Mouse (Mus musculus) retina, embryonic 14.5 days (tissue): Measurements from ENCODE around the gene Taok2.
"Not testable (repeated sequence)": the region's sequence is repeated elsewhere in the genome, so short reads cannot be mapped to it uniquely, and the experiment has no call there.

Experiments
- DNase-seq: peaks from one replicate; pipeline ENCODE4 v3.0.0-alpha.2; 2015; ENCODE audit warnings: low spot score

Taok2 gene

DNA sequence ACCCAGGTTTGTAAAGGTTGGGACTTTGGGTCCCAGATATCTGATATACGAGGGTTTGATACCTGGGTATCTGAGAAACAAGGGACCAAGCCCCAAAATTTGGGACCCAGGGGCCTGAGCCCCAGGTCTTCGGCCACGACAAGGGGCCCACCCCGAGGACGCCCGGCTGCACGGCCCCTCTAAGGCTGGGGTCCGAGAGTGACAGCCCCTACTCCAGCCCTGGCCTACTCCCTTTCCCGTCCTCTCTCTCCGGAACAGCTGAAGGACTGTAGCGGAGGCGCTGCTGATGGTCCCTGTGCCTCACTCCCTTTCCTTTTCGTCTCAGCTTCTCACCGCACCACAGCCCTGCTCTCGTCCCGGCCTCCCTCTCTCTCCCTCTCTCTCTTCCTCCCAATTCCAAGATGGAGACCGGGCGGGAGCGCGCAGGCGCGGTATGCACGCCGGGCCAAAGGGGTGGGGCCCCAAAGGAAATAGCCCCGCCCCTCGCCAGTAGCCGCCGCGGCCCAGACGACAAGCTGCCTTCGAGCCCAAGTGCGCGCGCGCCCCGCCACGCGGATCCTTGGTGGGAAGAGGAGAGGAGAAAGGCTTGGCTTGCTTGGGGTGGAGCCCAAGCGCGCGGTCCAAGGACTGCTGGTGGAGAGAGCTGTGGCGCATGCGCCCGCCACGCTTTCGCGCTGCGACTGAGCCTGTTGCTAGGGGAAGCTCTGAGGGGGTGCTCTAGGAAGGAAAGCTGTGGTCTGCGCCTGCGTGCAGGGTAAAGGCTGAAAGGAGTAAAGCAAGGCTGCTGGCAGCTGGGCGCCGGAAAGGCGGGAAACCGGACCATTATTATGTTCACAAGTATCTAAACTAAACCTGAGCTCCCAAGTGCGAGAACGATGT is at the start of gene Taok2:
Gene Taok2, minus strand, starts transcription at position 418 of the 879 bp plus-strand sequence.
- peak; percentile 99 for DNase-seq

GRCm38 (mm10) chr7:126932652-126933051 is 48.1 kb upstream of the Taok2 start:
- DNase-seq, result no peak

DNA sequence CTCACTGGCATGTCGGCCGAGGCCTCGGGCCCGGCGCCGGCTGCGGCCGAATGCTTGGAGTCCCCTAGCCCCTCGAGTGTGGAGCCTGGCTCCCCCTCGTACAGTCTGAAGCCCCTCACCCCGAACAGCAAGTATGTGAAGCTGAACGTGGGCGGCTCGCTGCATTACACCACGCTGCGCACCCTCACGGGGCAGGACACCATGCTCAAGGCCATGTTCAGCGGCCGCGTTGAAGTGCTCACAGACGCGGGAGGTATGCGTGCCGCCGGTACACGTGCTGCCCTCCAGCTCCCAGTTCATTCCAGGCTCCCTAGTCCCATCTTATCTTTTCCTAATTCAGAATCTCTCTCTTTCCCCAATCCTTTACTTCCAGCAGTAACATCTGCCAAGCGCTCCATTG is 44.5 kb upstream of the Taok2 start:
- no peak for DNase-seq

DNA sequence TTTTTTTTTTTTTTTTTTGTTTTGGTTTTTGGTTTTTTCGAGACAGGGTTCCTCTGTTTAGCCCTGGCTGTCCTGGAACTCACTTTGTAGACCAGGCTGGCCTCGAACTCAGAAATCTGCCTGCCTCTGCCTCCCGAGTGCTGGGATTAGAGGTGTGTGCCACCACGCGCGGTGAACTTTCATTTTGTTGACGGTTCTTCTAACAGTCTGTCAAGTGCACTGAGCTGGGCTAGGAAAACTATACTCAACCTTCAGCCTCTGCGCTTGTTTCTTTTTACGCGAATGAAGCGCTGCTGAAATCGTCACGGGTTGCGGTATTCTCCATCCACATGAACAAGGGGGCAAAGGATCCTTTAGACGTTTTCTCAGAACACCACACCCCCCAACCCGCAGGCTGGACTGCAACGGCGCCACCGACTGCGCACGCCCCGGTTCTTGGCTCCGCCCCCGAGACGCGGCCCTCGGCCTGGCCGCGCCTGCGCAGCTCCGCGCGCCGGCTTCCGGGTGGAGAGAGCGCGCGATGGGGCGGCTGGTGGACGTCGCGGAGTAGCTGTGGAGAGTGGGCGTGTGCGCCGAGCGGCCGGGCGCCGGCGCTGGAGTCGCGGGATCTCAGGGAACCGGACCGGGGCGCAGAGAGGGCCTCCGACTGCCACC is 44.0 kb upstream of the Taok2 start, which contains the start of gene Kctd13:
Gene Kctd13, plus strand, starts transcription at position 496 of the 654 bp plus-strand sequence.
- DNase-seq, result peak; percentile 94

GRCm38 (mm10) chr7:126926299-126926698 is 41.8 kb upstream of the Taok2 start:
- no peak for DNase-seq

GRCm38 (mm10) chr7:126923999-126924398 is 39.5 kb upstream of the Taok2 start:
- DNase-seq, result no peak

DNA sequence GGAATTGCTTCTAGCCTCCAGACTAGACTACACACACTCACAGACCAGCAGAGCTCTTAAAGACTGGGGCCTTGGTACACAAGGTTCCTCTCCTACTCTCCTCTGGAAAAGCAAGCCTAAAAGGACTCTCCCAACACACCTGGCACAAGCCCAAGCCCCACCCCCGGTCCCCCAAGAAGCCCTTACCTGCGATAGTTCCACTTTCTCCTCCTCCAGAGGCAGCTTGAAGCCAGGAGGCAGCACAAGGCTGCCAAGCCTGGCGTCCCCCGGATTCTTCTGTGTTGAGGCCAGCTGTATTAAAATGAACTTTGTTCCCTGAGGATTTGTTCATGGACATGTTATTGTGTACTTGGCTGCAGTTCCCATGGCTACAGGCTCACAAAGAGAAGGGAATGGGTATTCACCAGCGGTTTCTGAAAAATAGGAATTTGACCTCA is 38.1 kb upstream of the Taok2 start, which contains the start of gene Tmem219:
Gene Tmem219, minus strand, starts transcription at position 294 of the 437 bp plus-strand sequence.
- peak; percentile 35 for DNase-seq

GRCm38 (mm10) chr7:126921563-126921962 is 37.1 kb upstream of the Taok2 start:
- DNase-seq, result no peak

GRCm38 (mm10) chr7:126919973-126920372 is 35.5 kb upstream of the Taok2 start:
- no peak for DNase-seq

- DNase-seq, result not testable (repeated sequence)
Measured at GRCm38 (mm10) chr7:126918356-126918755, 33.9 kb upstream of the Taok2 start.

DNA sequence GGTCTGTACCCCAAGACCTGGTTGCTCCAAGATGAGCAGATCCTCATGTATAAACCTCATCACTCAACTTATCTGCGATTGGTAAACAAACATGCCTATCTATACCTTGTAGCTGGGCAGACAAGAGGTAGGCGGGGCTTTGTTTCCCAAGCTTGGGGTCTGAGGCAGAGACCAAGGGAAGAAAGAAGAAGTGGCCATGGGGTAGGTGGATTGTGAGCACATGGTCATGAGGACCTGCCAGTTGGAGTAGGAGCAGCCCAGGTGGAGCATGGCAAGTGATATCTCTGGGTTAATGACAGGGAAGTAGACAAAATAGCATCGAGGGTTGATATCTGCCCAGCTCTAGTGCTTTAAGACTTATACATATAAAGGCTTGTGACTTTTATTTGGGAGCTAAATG is 30.3 kb upstream of the Taok2 start:
- DNase-seq, result no peak

- DNase-seq, result no peak
Measured at GRCm38 (mm10) chr7:126905590-126905989, 21.1 kb upstream of the Taok2 start.

GRCm38 (mm10) chr7:126899781-126900180 is 15.3 kb upstream of the Taok2 start:
- not testable (repeated sequence) for DNase-seq

GRCm38 (mm10) chr7:126898102-126898990 is 13.8 kb upstream of the Taok2 start:
- DNase-seq, result peak; percentile 96

DNA sequence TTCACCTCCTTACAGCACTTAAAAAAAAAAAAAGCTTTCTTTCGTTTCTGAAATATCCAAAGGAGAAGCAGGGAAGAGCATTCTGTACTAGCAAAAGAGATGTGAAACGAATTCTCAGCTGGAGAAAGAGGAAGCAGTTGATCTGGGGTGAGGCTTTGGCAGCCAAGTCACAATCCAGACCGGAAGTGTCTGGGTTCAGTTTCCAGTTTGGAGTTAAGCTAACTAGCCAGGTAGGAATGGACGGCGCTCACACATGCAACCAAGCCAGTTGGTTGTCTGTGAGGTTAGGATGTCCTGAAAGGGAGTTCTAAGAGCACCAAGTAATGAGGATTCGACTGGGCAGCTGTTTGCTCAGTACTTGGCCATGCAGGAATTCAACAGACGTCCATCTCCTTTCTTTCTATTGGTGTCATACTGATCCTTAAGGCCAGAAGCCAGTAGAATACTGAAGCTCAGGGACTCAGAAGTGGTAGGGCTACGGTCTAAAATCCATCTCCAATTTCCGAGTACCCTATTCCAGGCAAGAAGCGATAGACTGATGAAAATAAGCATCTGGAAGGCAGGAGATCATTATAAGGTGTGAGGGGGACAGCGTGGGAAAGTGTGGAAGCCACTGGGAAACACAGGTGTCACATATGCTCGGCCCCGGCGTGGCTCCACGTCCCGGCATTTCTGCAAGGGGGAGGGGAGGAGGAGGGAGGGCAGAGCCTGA is 13.0 kb upstream of the Taok2 start:
- DNase-seq, result no peak

DNA sequence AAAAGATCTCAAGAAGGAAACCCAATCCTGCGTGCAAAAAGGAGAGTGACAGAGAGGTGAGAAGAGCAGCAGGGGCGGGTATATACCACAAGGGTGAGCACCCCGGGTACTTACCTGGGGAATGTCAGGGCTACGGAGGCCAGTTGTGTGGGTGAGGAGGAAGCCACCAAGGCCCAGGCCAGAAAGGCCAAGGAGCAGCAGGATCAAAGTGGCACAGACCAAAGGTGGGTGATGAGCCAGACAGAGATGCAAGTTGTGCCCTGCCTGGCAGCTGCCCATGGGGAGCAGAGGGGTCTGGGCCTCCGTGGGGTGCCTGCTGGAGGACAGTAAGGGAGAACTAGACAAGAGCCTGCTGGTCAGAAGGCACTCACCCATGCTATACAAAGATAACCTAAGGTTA is 12.4 kb upstream of the Taok2 start:
- no peak for DNase-seq

DNA sequence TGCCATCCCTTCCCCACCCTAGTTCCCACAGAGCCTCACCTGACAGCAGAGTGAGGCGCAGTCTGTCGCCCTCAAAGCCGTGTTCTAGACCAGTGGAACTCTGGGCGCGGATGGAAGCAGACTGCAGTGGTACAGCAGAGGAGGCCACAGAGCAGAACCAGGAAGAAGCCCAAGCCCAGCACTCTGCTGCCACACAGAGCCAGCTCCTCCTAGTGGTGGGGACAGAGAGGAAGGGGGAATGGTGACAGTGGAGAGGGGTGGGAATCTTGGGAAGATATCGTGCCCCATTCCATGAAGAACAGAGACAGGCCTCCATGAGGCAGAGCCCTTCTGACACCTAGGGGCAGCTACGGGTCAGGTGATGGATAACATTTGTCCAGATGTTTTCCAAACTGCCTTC is 4.3 kb upstream of the Taok2 start:
- peak; percentile 18 for DNase-seq

GRCm38 (mm10) chr7:126887281-126887680 is 2.8 kb upstream of the Taok2 start:
- no peak for DNase-seq

GRCm38 (mm10) chr7:126883731-126884181 is 747 bp downstream of the Taok2 start:
- DNase-seq, result peak; percentile 13

DNA sequence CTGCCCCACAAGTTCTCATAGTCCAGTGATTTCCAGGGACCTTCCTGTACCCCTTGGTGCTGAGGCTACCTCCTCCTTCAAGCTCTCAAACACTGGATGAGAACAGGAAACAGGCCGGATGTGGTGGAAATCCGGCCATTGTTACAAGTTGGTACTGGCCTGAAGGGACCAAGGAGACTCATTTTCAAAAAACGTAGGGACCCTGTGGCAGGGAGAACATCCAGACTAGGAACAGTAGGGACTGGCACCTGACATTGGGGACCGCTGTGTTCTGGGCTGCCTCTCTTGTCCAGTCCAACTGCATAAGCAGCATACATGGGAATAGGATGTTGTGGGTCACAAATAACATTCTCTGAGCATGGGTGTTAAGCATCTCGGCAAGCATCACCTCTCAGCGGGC is 3.5 kb downstream of the Taok2 start:
- DNase-seq, result no peak

DNA sequence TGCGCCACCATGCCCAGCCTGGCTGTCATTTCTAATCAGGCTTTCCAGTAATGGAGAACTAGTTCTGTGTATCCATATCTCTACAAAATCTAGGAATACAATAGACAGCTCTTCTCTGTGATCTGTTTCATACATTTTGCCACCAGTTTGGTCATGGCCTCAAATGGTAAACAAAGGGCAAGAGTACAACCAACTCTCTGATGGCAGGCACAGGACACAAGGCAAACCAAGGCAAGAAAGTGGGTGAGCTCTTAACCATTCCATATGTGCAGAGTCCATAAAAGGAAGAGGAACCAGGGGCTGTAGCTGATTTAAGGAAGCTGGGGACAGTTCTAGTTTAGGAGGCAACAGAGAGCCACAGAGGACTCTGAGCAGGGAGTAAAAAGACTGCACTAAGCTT is 7.3 kb downstream of the Taok2 start:
- no peak for DNase-seq
